Mouse (Mus musculus) ES-E14 (cell line): ENCODE data around the gene Hspd1.
"Not testable (repeated sequence)": the region's sequence is repeated elsewhere in the genome, so short reads cannot be mapped to it uniquely, and the experiment has no call there.

ENCODE experiments used
- CHD2 ChIP-seq: IDR thresholded peaks from 2 replicates; pipeline ENCODE4 v1.6.1; 2014; ENCODE audit warnings: mild to moderate bottlenecking, low read depth, low read length, inconsistent platforms
- HCFC1 ChIP-seq: IDR thresholded peaks from 2 replicates; pipeline ENCODE4 v1.6.1; 2012; ENCODE audit warnings: low read length, inconsistent platforms, borderline replicate concordance; ENCODE audit not compliant: insufficient read depth
- MAFK ChIP-seq: IDR thresholded peaks from 2 replicates; pipeline ENCODE4 v1.6.1; 2014; ENCODE audit warnings: mild to moderate bottlenecking, low read depth, low read length, inconsistent platforms; ENCODE audit not compliant: insufficient read depth
- ZC3H11A ChIP-seq: IDR thresholded peaks from 2 replicates; pipeline ENCODE4 v1.6.1; 2012; ENCODE audit warnings: low read depth, mild to moderate bottlenecking, inconsistent platforms, low read length, borderline replicate concordance
- ZNF384 ChIP-seq: IDR thresholded peaks from 2 replicates; pipeline ENCODE4 v1.6.1; 2012; ENCODE audit warnings: low read depth, low read length, inconsistent platforms

GRCm38 (mm10) chr1:55058383-55058782, 29.7 kb downstream of the Hspd1 start:
- TF ChIP-seq MAFK, ZC3H11A, CHD2, HCFC1: not testable (repeated sequence)
- peak; percentile 88 for TF ChIP-seq ZNF384
